Mouse (Mus musculus): ENCODE measurements around the gene Ubn2. TPM values are rescaled to one million over a fixed set of nuclear protein-coding genes. Genes with fewer than 3 reads are reported as not detected.
"Not testable (repeated sequence)": the region's sequence is repeated elsewhere in the genome, so short reads cannot be mapped to it uniquely, and the experiment has no call there.

The Ubn2 gene
- polyA plus RNA-seq, 1 experiment from 2014 or later, result 3.0 TPM

DNA sequence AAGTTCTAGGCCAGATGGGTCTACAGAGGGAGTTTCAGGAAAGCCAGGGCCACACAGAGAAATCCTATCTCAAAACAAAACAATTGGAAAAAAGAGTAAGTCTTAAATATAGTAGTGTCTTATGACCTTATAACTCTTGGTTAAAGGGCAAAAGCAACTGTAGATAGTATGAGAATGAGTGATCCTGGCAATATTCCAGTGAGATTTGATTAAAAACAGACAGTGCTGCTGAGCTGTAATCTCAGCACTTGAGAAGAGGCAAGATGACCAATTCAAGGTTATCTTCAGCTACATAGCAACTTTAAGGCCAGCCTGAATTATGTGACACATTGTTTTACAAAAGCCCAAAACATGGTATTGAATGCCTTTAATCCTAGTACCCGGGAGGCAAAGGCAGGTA is 114.0 kb downstream of the Ubn2 start:
- H3K27ac ChIP-seq (ENCODE audit: low read depth), result no peak overlapping the region
- peaks cover 12% of the 10 kb centered on the region for H3K4me1 ChIP-seq (ENCODE audit: insufficient read depth)
- no peak overlapping the region for H3K4me2 ChIP-seq (ENCODE audit: low read depth, low read length)
- DNase-seq (no peak), ATAC-seq (no peak)
- H3K36me3 ChIP-seq (replicated peaks; ENCODE audit: insufficient read depth, low read length), result no peaks in the 10 kb centered on the region
- H3K9ac ChIP-seq (replicated peaks), result no peak overlapping the region
- no peak for TF ChIP-seq CTCF (IDR thresholded peaks at IDR 0.05; ENCODE audit: low read depth)
- no peak for TF ChIP-seq EP300 (IDR thresholded peaks at IDR 0.05; ENCODE audit: low read depth)
- 78% methylated on average over 1 of the region's 1 CpGs for WGBS (ENCODE audit: insufficient replicate concordance)
- no peak overlapping the region for H3K4me3 ChIP-seq (ENCODE audit: low read depth, low read length)
- H3K9me3 ChIP-seq (ENCODE audit: low read length), result no peaks in the 10 kb centered on the region
- H3K27me3 ChIP-seq (ENCODE audit: insufficient read depth, low read length), result no peaks in the 10 kb centered on the region

DNA sequence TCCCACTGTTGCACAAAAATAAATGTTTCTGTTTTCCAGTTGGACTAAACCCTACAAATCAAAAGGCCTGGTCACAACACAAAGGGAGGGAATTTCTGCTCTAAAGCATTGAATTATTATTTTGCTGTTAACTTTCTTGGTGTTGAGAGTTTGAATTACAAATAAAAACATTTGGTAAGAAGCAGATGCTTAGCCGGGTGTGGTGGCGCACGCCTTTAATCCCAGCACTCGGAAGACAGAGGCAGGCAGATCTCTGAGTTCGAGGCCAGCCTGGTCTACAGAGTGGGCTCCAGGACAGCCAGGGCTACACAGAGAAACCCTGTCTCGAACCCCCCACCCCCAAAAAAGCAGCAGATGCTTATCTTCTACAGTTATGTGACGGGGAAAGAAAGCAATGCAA is 114.8 kb downstream of the Ubn2 start:
- H3K4me2 ChIP-seq (ENCODE audit: low read depth, low read length); DNase-seq; H3K36me3 ChIP-seq (replicated peaks; ENCODE audit: insufficient read depth, low read length); H3K27me3 ChIP-seq (ENCODE audit: insufficient read depth, low read length); ATAC-seq; H3K4me3 ChIP-seq (ENCODE audit: low read depth, low read length); H3K9ac ChIP-seq (replicated peaks); H3K27ac ChIP-seq (ENCODE audit: low read depth); H3K9me3 ChIP-seq (ENCODE audit: low read length): not testable (repeated sequence)
- 84% methylated on average over 7 of the region's 7 CpGs for WGBS (ENCODE audit: insufficient replicate concordance)
- H3K4me1 ChIP-seq (ENCODE audit: insufficient read depth), result peaks cover 12% of the 10 kb centered on the region

DNA sequence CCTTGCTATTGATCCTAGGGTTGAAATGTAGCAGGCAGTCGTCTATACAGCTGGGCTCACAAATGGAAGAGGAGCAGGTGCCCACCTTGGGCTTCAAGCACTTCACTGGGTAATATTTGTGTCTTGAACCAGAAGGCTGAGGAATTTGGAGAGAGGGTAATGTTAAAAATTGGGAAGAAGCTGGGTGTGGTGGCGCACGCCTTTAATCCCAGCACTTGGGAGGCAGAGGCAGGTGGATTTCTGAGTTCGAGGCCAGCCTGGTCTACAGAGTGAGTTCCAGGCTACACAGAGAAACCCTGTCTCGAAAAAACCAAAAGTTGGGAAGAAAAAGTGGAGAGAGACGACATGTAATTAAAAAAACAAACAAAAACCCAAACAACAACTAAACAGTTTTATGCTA is 116.1 kb downstream of the Ubn2 start:
- DNase-seq; H3K27me3 ChIP-seq (ENCODE audit: insufficient read depth, low read length); H3K9me3 ChIP-seq (ENCODE audit: low read length); ATAC-seq; H3K36me3 ChIP-seq (replicated peaks; ENCODE audit: insufficient read depth, low read length): not testable (repeated sequence)
- Histone ChIP-seq H3K4me1 (ENCODE audit: insufficient read depth) (peaks cover 20% of the 10 kb centered on the region), H3K9ac (replicated peaks) (peak overlapping the region; percentile 85), H3K27ac (ENCODE audit: low read depth) (peak overlapping the region; percentile 99), H3K4me2 (ENCODE audit: low read depth, low read length) (peak overlapping the region; percentile 68), H3K4me3 (ENCODE audit: low read depth, low read length) (peak overlapping the region; percentile 81)
- WGBS (ENCODE audit: insufficient replicate concordance), result 69% methylated on average over 6 of the region's 6 CpGs

DNA sequence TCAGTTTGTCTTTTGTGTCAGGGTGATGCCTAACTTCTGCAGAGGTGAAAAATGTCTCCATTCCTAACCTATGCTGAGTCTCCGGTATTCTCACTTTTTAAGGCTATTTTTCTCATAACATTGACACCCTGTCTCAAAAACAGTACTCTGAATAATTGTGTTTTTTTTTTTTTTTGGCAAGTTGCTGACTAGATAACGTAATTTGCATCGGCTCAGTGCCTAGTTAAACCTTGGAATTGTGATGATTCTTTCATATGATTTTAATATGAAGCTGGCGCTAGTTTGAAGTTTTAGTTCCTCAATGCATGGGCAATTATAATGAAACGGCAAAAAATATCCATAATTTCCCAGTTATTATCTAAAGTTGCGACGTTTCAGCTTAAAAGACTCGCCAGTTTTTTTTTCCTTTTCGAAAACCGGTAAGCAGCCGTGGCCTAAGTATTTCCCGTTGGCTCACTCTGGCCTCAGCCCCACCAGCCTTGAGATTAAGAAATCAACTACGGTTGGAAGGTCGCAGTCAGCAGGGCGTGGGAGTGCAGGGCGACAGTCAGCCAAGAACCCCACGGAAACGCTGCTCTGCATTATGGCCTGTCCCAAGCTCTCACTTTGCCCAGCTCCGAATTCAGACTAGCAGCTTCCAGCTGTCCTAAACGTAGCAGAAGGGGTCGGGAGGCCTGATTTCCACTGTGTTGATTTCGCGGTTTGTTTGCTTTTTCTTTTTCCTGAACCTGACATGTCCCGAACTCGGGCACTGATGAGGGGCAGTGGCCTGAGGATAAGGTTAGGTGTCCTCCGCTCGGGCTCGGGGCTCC is 116.7 kb downstream of the Ubn2 start:
- peak overlapping the region; percentile 85 for H3K9ac ChIP-seq (replicated peaks)
- H3K4me2 ChIP-seq (ENCODE audit: low read depth, low read length), result peak overlapping the region; percentile 68
- no peaks in the 10 kb centered on the region for H3K9me3 ChIP-seq (ENCODE audit: low read length)
- peak overlapping the region; percentile 99 for H3K27ac ChIP-seq (ENCODE audit: low read depth)
- 3% methylated on average over 28 of the region's 28 CpGs for WGBS (ENCODE audit: insufficient replicate concordance)
- DNase-seq (peak; percentile 81), ATAC-seq (peak; percentile 39)
- peaks cover 20% of the 10 kb centered on the region for H3K4me1 ChIP-seq (ENCODE audit: insufficient read depth)
- H3K4me3 ChIP-seq (ENCODE audit: low read depth, low read length), result peak overlapping the region; percentile 81
- no peak for TF ChIP-seq EP300 (IDR thresholded peaks at IDR 0.05; ENCODE audit: low read depth)
- TF ChIP-seq CTCF (IDR thresholded peaks at IDR 0.05; ENCODE audit: low read depth), result no peak
- H3K36me3 ChIP-seq (replicated peaks; ENCODE audit: insufficient read depth, low read length), result peaks cover under 1% of the 10 kb centered on the region; the same call in 1 of the 2 replicates
- no peaks in the 10 kb centered on the region for H3K27me3 ChIP-seq (ENCODE audit: insufficient read depth, low read length)

DNA sequence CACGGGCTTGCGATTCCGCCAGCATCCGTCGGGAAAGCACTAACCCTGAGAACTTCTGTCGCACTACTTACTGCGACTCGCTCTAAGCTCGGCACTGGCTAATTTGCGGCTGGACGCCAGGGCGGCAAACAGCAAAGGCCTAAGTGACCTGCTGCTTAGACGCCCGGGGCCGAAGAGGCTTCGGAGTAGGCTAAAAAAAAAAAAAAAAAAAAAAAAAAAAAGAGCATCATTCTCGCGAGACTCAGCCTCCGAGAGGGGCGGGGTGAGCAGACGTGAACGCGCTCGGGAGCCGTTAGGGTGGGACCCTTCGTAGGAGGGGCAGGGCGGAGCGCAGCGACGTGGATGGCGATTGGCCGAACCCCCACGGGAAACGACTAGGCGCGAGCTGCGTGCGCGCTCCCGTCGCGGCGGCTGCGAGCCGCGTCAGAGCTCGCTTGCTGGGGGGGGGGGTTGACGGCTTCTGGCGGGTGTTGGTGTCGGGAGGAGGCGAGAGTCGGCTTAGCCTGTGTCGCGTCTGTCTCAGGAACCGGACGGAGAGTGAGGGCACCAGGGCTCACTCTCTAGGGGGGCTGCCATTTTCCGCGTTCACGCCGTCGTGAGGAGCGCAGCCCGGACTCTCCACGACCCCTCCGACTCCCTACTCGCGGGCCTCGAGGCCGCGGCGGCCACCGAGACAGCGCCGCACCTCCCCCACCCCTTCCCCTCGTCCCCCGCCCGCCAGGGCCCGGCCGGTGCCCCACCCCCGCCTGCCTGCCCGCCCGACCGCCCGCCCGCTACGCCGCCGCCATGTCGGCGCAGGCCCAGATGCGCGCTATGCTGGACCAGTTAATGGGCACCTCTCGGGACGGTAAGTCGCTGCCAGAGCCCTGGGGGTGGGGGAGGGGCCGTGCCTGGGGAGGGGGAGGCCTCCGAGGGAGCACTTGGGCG is 117.6 kb downstream of the Ubn2 start, which contains the start of gene Luc7l2:
Gene Luc7l2 (plus strand): TSS at position 273 of the 927 bp plus-strand sequence.
- peak; percentile 97 for DNase-seq

More for the DNA sequence above, 117.6 kb downstream of the Ubn2 start, which contains the start of gene Luc7l2:
- peak within 1 kb of the TSS; percentile 99 for H3K27ac ChIP-seq (ENCODE audit: low read depth)
- peak within 1 kb of the TSS; percentile 81 for H3K4me3 ChIP-seq (ENCODE audit: low read depth, low read length)
- H3K4me2 ChIP-seq (ENCODE audit: low read depth, low read length), result peak within 1 kb of the TSS; percentile 68
- TF ChIP-seq EP300 (IDR thresholded peaks at IDR 0.05; ENCODE audit: low read depth) (peak; percentile 90), CTCF (IDR thresholded peaks at IDR 0.05; ENCODE audit: low read depth) (no peak)
- H3K27me3 ChIP-seq (ENCODE audit: insufficient read depth, low read length), result no peaks in the 10 kb centered on the region
- H3K9ac ChIP-seq (replicated peaks), result peak within 1 kb of the TSS; percentile 88
- no peaks in the 10 kb centered on the region for H3K9me3 ChIP-seq (ENCODE audit: low read length)
- peaks cover 20% of the 10 kb centered on the region for H3K4me1 ChIP-seq (ENCODE audit: insufficient read depth)
- peaks cover 2% of the 10 kb centered on the region; the same call in 1 of the 2 replicates for H3K36me3 ChIP-seq (replicated peaks; ENCODE audit: insufficient read depth, low read length)
- peak; percentile 83 for ATAC-seq
- WGBS (ENCODE audit: insufficient replicate concordance), result under 1% methylated on average over 78 of the region's 98 CpGs

Measured in liver, postnatal 0 days (tissue).